8 mouse cellular contexts compared by ENCODE assay signal in genomic region chr9:62763478-62763877, GRCm38 (mm10). TPM values are rescaled to one million over a fixed set of nuclear protein-coding genes. Genes with fewer than 3 reads are reported as not detected.
DNase-seq lines count a peak whose midpoint lies in the region; ATAC-seq and TF ChIP-seq lines count a peak whose summit lies in the region.
"Had no signal": no experiment of that assay in that cellular context is flagged by ENCODE, and none has a peak within 500 bp of the region (broad histone marks: within the 10 kb centered on the region; RNA-seq: fewer than 3 reads in every experiment).

No protein-coding gene starts in this region.

- no peak for DNase-seq in limb, embryonic 11.5 days (ENCODE audit: low spot score)
- no peak for DNase-seq in limb, embryonic 10.5 days (ENCODE audit: low spot score)
- DNase-seq in embryonic facial prominence, embryonic 14.5 days (ENCODE audit: low spot score) = peak; percentile 62
- peak; percentile 83 for DNase-seq in layer of hippocampus, adult 9-11 months
- peak; percentile 31 for DNase-seq in stomach, postnatal 0 days (ENCODE audit: low spot score)
- no peak for DNase-seq in adrenal gland, postnatal 14 days
- DNase-seq in cerebellum, adult 8-10 months = no peak

- H3K27ac ChIP-seq in limb, embryonic 11.5 days (replicated peaks; ENCODE audit: low read depth, low read length) = no peak overlapping the region
- no peak overlapping the region for H3K27ac ChIP-seq in limb, embryonic 10.5 days
- H3K27ac ChIP-seq in embryonic facial prominence, embryonic 14.5 days (replicated peaks; ENCODE audit: low read depth, low read length) = no peak overlapping the region
- H3K27ac ChIP-seq in stomach, postnatal 0 days (replicated peaks) = no peak overlapping the region
- H3K27ac ChIP-seq: macrophage had no signal

- H3K9me3 ChIP-seq in limb, embryonic 11.5 days (ENCODE audit: control insufficient read depth, low read length) = no peaks in the 10 kb centered on the region
- H3K9me3 ChIP-seq in limb, embryonic 10.5 days (replicated peaks) = no peaks in the 10 kb centered on the region
- no peaks in the 10 kb centered on the region for H3K9me3 ChIP-seq in embryonic facial prominence, embryonic 14.5 days (ENCODE audit: control insufficient read depth, low read length)
- no peaks in the 10 kb centered on the region for H3K9me3 ChIP-seq in stomach, postnatal 0 days (ENCODE audit: control insufficient read depth, low read length)

- 13% methylated on average over 13 of the region's 13 CpGs for WGBS in limb, embryonic 11.5 days
- 16% methylated on average over 13 of the region's 13 CpGs for WGBS in limb, embryonic 10.5 days
- WGBS in embryonic facial prominence, embryonic 14.5 days = 22% methylated on average over 12 of the region's 13 CpGs
- WGBS in stomach, postnatal 0 days = 7% methylated on average over 12 of the region's 13 CpGs

- H3K36me3 ChIP-seq in limb, embryonic 11.5 days (ENCODE audit: control insufficient read depth, insufficient read depth, low read length) = no peaks in the 10 kb centered on the region
- no peaks in the 10 kb centered on the region for H3K36me3 ChIP-seq in limb, embryonic 10.5 days
- no peaks in the 10 kb centered on the region for H3K36me3 ChIP-seq in embryonic facial prominence, embryonic 14.5 days (ENCODE audit: control insufficient read depth, insufficient read depth, low read length)
- H3K36me3 ChIP-seq in stomach, postnatal 0 days (ENCODE audit: control insufficient read depth, insufficient read depth, low read length) = no peaks in the 10 kb centered on the region

- no peak for ATAC-seq in limb, embryonic 11.5 days (ENCODE audit: insufficient number of reproducible peaks, low FRiP score, low TSS enrichment, low read depth)
- ATAC-seq in embryonic facial prominence, embryonic 14.5 days (ENCODE audit: low read depth) = peak; percentile 74
- ATAC-seq in stomach, postnatal 0 days (ENCODE audit: low FRiP score, low TSS enrichment) = 0 out of 2 replicates have a peak, but pooled peaks have one; percentile 14

- H3K4me2 ChIP-seq in limb, embryonic 11.5 days (ENCODE audit: low read depth, severe bottlenecking) = 0 out of 2 replicates have a peak overlapping the region, but pooled peaks have one; percentile 15
- H3K4me2 ChIP-seq in embryonic facial prominence, embryonic 14.5 days (ENCODE audit: low read depth, low read length) = peak overlapping the region; percentile 23; the same call in 1 of the 2 replicates
- H3K4me2 ChIP-seq in stomach, postnatal 0 days (replicated peaks; ENCODE audit: low read depth) = no peak overlapping the region

- no peaks in the 10 kb centered on the region for H3K4me1 ChIP-seq in limb, embryonic 11.5 days (ENCODE audit: control insufficient read depth, insufficient read depth, low read length)
- peaks cover 16% of the 10 kb centered on the region for H3K4me1 ChIP-seq in limb, embryonic 10.5 days
- no peaks in the 10 kb centered on the region for H3K4me1 ChIP-seq in embryonic facial prominence, embryonic 14.5 days (ENCODE audit: control insufficient read depth, insufficient read depth, low read length)
- H3K4me1 ChIP-seq in stomach, postnatal 0 days (replicated peaks; ENCODE audit: control insufficient read depth, insufficient read depth) = no peaks in the 10 kb centered on the region

- TF ChIP-seq EP300 in stomach, postnatal 0 days (optimal IDR thresholded peaks at IDR 0.05) = no peak

- no peak overlapping the region for H3K4me3 ChIP-seq in limb, embryonic 11.5 days (ENCODE audit: low read depth, low read length)
- no peak overlapping the region for H3K4me3 ChIP-seq in limb, embryonic 10.5 days
- H3K4me3 ChIP-seq in embryonic facial prominence, embryonic 14.5 days (ENCODE audit: low read depth, low read length) = no peak overlapping the region
- H3K4me3 ChIP-seq in stomach, postnatal 0 days (ENCODE audit: low read depth, low read length) = no peak overlapping the region

- no peaks in the 10 kb centered on the region for H3K27me3 ChIP-seq in limb, embryonic 11.5 days (ENCODE audit: control insufficient read depth, insufficient read depth, low read length)
- peaks cover 19% of the 10 kb centered on the region; the same call in 1 of the 2 replicates for H3K27me3 ChIP-seq in limb, embryonic 10.5 days (ENCODE audit: low read depth, poor library complexity, severe bottlenecking)
- no peaks in the 10 kb centered on the region for H3K27me3 ChIP-seq in embryonic facial prominence, embryonic 14.5 days (replicated peaks; ENCODE audit: control insufficient read depth, insufficient read depth, low read length)
- no peaks in the 10 kb centered on the region for H3K27me3 ChIP-seq in stomach, postnatal 0 days (ENCODE audit: control insufficient read depth, insufficient read depth, low read length)

- H3K9ac ChIP-seq in limb, embryonic 11.5 days (ENCODE audit: low read length) = no peak overlapping the region
- no peak overlapping the region; the same call in 1 of the 2 replicates for H3K9ac ChIP-seq in embryonic facial prominence, embryonic 14.5 days (ENCODE audit: low read depth, low read length)
- no peak overlapping the region for H3K9ac ChIP-seq in stomach, postnatal 0 days (ENCODE audit: low read length)

- no peak for TF ChIP-seq CTCF in stomach, postnatal 0 days (IDR thresholded peaks at IDR 0.05; ENCODE audit: low read depth)

RNA-seq across cellular contexts. Expression of gene Fem1b, which starts 48.3 kb away (rescaled TPM):
- 36.6 and 42.2 TPM in 2 replicates for polyA plus RNA-seq in limb, embryonic 11.5 days (2014; fragmentation: Nextera tagmentation; extraction: Ambion mirVana)
- polyA plus RNA-seq in limb, embryonic 10.5 days (2016; fragmentation: Nextera tagmentation; extraction: Ambion mirVana) = 27.3 and 30.3 TPM in 2 replicates
- 31.8 and 32.0 TPM in 2 replicates for polyA plus RNA-seq in embryonic facial prominence, embryonic 14.5 days (2014; fragmentation: Nextera tagmentation; extraction: Ambion mirVana)
- 6.6 and 6.8 TPM in 2 replicates for polyA plus RNA-seq in stomach, postnatal 0 days (2015; fragmentation: Nextera tagmentation; extraction: Ambion mirVana)
- 38.4 and 38.9 TPM in 2 replicates for total RNA-seq in adrenal gland, postnatal 14 days (2021)

Comparison
In these comparisons a context has a peak if more than half of its experiments do, and no peak if none do; other contexts are left out.
1. DNase-seq: peak in embryonic facial prominence, embryonic 14.5 days (single experiment), layer of hippocampus, adult 9-11 months (single experiment) and stomach, postnatal 0 days (single experiment); none in limb, embryonic 11.5 days (single experiment), limb, embryonic 10.5 days (single experiment), adrenal gland, postnatal 14 days (single experiment) and cerebellum, adult 8-10 months (single experiment).